Mouse (Mus musculus): ENCODE measurements around the gene Acap2. TPM values are rescaled to one million over a fixed set of nuclear protein-coding genes. Genes with fewer than 3 reads are reported as not detected.

Acap2 gene
- 0.11 and 0.18 TPM in 2 replicates for polyA plus RNA-seq (2012)

GRCm38 (mm10) chr16:31200790-31201567, at the start of gene Acap2:
Gene Acap2, minus strand, starts transcription at chr16:31201245.
- H3K4me1 ChIP-seq (ENCODE audit: control insufficient read depth): peaks cover 22% of the 10 kb centered on the region
- no peak for TF ChIP-seq GATA1 (IDR thresholded peaks at IDR 0.05; ENCODE audit: low read length)
- TF ChIP-seq TAL1 (IDR thresholded peaks at IDR 0.05; ENCODE audit: low read length): no peak
- no peaks in the 10 kb centered on the region for H3K36me3 ChIP-seq (ENCODE audit: control insufficient read depth)
- peaks cover 9% of the 10 kb centered on the region for H3K27me3 ChIP-seq (ENCODE audit: control insufficient read depth)
- peak within 1 kb of the TSS; percentile 93 for H3K4me3 ChIP-seq (replicated peaks)
- no peaks in the 10 kb centered on the region for H3K9me3 ChIP-seq (ENCODE audit: control insufficient read depth, low read length)

- no peak overlapping the region for H3K4me3 ChIP-seq (replicated peaks)
- H3K27me3 ChIP-seq (ENCODE audit: control insufficient read depth): no peaks in the 10 kb centered on the region
- TF ChIP-seq TAL1 (IDR thresholded peaks at IDR 0.05; ENCODE audit: low read length) (no peak), GATA1 (IDR thresholded peaks at IDR 0.05; ENCODE audit: low read length) (no peak)
- peaks cover 11% of the 10 kb centered on the region for H3K4me1 ChIP-seq (ENCODE audit: control insufficient read depth)
- H3K36me3 ChIP-seq (ENCODE audit: control insufficient read depth): peaks cover 13% of the 10 kb centered on the region
- H3K9me3 ChIP-seq (ENCODE audit: control insufficient read depth, low read length): no peaks in the 10 kb centered on the region
Observed at GRCm38 (mm10) chr16:31249401-31249800, 48.4 kb upstream of the Acap2 start.

- H3K27me3 ChIP-seq (ENCODE audit: control insufficient read depth): no peaks in the 10 kb centered on the region
- TF ChIP-seq GATA1 (IDR thresholded peaks at IDR 0.05; ENCODE audit: low read length) (no peak), TAL1 (IDR thresholded peaks at IDR 0.05; ENCODE audit: low read length) (no peak)
- no peaks in the 10 kb centered on the region for H3K9me3 ChIP-seq (ENCODE audit: control insufficient read depth, low read length)
- peaks cover 12% of the 10 kb centered on the region for H3K36me3 ChIP-seq (ENCODE audit: control insufficient read depth)
- peaks cover 11% of the 10 kb centered on the region for H3K4me1 ChIP-seq (ENCODE audit: control insufficient read depth)
- H3K4me3 ChIP-seq (replicated peaks): no peak overlapping the region
Observed at GRCm38 (mm10) chr16:31248717-31249116, 47.7 kb upstream of the Acap2 start.

- Histone ChIP-seq H3K27me3 (ENCODE audit: control insufficient read depth) (no peaks in the 10 kb centered on the region), H3K4me3 (replicated peaks) (no peak overlapping the region), H3K9me3 (ENCODE audit: control insufficient read depth, low read length) (no peaks in the 10 kb centered on the region), H3K4me1 (ENCODE audit: control insufficient read depth) (peaks cover 11% of the 10 kb centered on the region), H3K36me3 (ENCODE audit: control insufficient read depth) (peaks cover 6% of the 10 kb centered on the region)
- no peak for TF ChIP-seq TAL1 (IDR thresholded peaks at IDR 0.05; ENCODE audit: low read length)
- no peak for TF ChIP-seq GATA1 (IDR thresholded peaks at IDR 0.05; ENCODE audit: low read length)
Observed at GRCm38 (mm10) chr16:31247442-31247841, 46.4 kb upstream of the Acap2 start.

GRCm38 (mm10) chr16:31244053-31244452, 43.0 kb upstream of the Acap2 start:
- Histone ChIP-seq H3K4me1 (ENCODE audit: control insufficient read depth) (no peaks in the 10 kb centered on the region), H3K4me3 (replicated peaks) (no peak overlapping the region), H3K36me3 (ENCODE audit: control insufficient read depth) (no peaks in the 10 kb centered on the region), H3K9me3 (ENCODE audit: control insufficient read depth, low read length) (no peaks in the 10 kb centered on the region), H3K27me3 (ENCODE audit: control insufficient read depth) (no peaks in the 10 kb centered on the region)
- TF ChIP-seq GATA1 (IDR thresholded peaks at IDR 0.05; ENCODE audit: low read length) (no peak), TAL1 (IDR thresholded peaks at IDR 0.05; ENCODE audit: low read length) (no peak)

- no peak for TF ChIP-seq TAL1 (IDR thresholded peaks at IDR 0.05; ENCODE audit: low read length)
- Histone ChIP-seq H3K4me1 (ENCODE audit: control insufficient read depth) (no peaks in the 10 kb centered on the region), H3K27me3 (ENCODE audit: control insufficient read depth) (no peaks in the 10 kb centered on the region), H3K9me3 (ENCODE audit: control insufficient read depth, low read length) (no peaks in the 10 kb centered on the region), H3K4me3 (replicated peaks) (no peak overlapping the region), H3K36me3 (ENCODE audit: control insufficient read depth) (no peaks in the 10 kb centered on the region)
Observed at GRCm38 (mm10) chr16:31241433-31241832, 40.4 kb upstream of the Acap2 start.

- Histone ChIP-seq H3K27me3 (ENCODE audit: control insufficient read depth) (peaks cover 4% of the 10 kb centered on the region; the same call in 1 of the 2 replicates), H3K4me3 (replicated peaks) (no peak overlapping the region), H3K36me3 (ENCODE audit: control insufficient read depth) (no peaks in the 10 kb centered on the region), H3K9me3 (ENCODE audit: control insufficient read depth, low read length) (no peaks in the 10 kb centered on the region), H3K4me1 (ENCODE audit: control insufficient read depth) (no peaks in the 10 kb centered on the region)
- TF ChIP-seq GATA1 (IDR thresholded peaks at IDR 0.05; ENCODE audit: low read length) (no peak), TAL1 (IDR thresholded peaks at IDR 0.05; ENCODE audit: low read length) (no peak)
Observed at GRCm38 (mm10) chr16:31240569-31240968, 39.5 kb upstream of the Acap2 start.

- Histone ChIP-seq H3K27me3 (ENCODE audit: control insufficient read depth) (peaks cover 22% of the 10 kb centered on the region), H3K4me1 (ENCODE audit: control insufficient read depth) (peaks cover 7% of the 10 kb centered on the region), H3K36me3 (ENCODE audit: control insufficient read depth) (no peaks in the 10 kb centered on the region), H3K9me3 (ENCODE audit: control insufficient read depth, low read length) (no peaks in the 10 kb centered on the region), H3K4me3 (replicated peaks) (no peak overlapping the region)
- TF ChIP-seq TAL1 (IDR thresholded peaks at IDR 0.05; ENCODE audit: low read length) (no peak), GATA1 (IDR thresholded peaks at IDR 0.05; ENCODE audit: low read length) (no peak)
Observed at GRCm38 (mm10) chr16:31238281-31238680, 37.2 kb upstream of the Acap2 start.

- Histone ChIP-seq H3K27me3 (ENCODE audit: control insufficient read depth) (peaks cover 25% of the 10 kb centered on the region), H3K4me3 (replicated peaks) (no peak overlapping the region), H3K4me1 (ENCODE audit: control insufficient read depth) (peaks cover 7% of the 10 kb centered on the region), H3K9me3 (ENCODE audit: control insufficient read depth, low read length) (no peaks in the 10 kb centered on the region), H3K36me3 (ENCODE audit: control insufficient read depth) (no peaks in the 10 kb centered on the region)
- TF ChIP-seq TAL1 (IDR thresholded peaks at IDR 0.05; ENCODE audit: low read length): no peak
- no peak for TF ChIP-seq GATA1 (IDR thresholded peaks at IDR 0.05; ENCODE audit: low read length)
Observed at GRCm38 (mm10) chr16:31235457-31236310, 34.6 kb upstream of the Acap2 start.
